Mouse (Mus musculus) G1E (cell line): Measurements from ENCODE around the gene Phf12. TPM values are rescaled to one million over a fixed set of nuclear protein-coding genes. Genes with fewer than 3 reads are reported as not detected.
"Not testable (repeated sequence)": the region's sequence is repeated elsewhere in the genome, so short reads cannot be mapped to it uniquely, and the experiment has no call there.

Experiments used
- ATAC-seq: 2 replicates; pipeline ENCODE4 v1.8.0; 2016; ENCODE audit warnings: mild to moderate bottlenecking; ENCODE audit not compliant: insufficient number of reproducible peaks, poor library complexity, low FRiP score, severe bottlenecking; ENCODE audit errors: extremely low read depth
- DNase-seq: peaks from one replicate; pipeline ENCODE4 v3.0.0; 2012; ENCODE audit warnings: low spot score
- H3K27me3 ChIP-seq: 2 replicates; pipeline ENCODE4 v1.6.1; 2012; ENCODE audit warnings: mild to moderate bottlenecking, low read length, inconsistent platforms; ENCODE audit not compliant: insufficient read depth
- H3K36me3 ChIP-seq: replicated peaks from 2 replicates; pipeline ENCODE3; 2012; ENCODE audit warnings: mild to moderate bottlenecking, inconsistent platforms
- H3K4me1 ChIP-seq: 2 replicates; pipeline ENCODE4 v1.6.1; 2012; ENCODE audit warnings: low read depth, low read length, inconsistent platforms, mixed read lengths; ENCODE audit not compliant: insufficient read depth
- H3K4me3 ChIP-seq: 2 replicates; pipeline ENCODE4 v1.5.1; 2012; ENCODE audit warnings: low read depth, mild to moderate bottlenecking, inconsistent platforms, low read length, moderate library complexity, mixed read lengths
- H3K9me3 ChIP-seq: replicated peaks from 2 replicates; pipeline ENCODE4 v1.6.1; 2012; ENCODE audit warnings: inconsistent platforms
- CTCF ChIP-seq: IDR thresholded peaks from 2 replicates; pipeline ENCODE4 v1.5.1; 2012; ENCODE audit warnings: low read depth, low read length, inconsistent platforms, mixed read lengths
- GATA1 ChIP-seq: IDR thresholded peaks from 2 replicates; pipeline ENCODE4 v1.6.1; 2012; ENCODE audit warnings: borderline replicate concordance, low read length, inconsistent platforms, mixed read lengths
- GATA2 ChIP-seq: IDR thresholded peaks from 2 replicates; pipeline ENCODE4 v1.6.1; 2012; ENCODE audit warnings: low read depth, low read length, inconsistent platforms, borderline replicate concordance
- POLR2AphosphoS5 ChIP-seq: IDR thresholded peaks from 2 replicates; pipeline ENCODE4 v1.6.1; 2012; ENCODE audit warnings: low read depth, low read length, inconsistent platforms; ENCODE audit not compliant: insufficient replicate concordance
- TAL1 ChIP-seq: conservative IDR thresholded peaks from 2 replicates; pipeline ENCODE4 v1.6.1; 2012; ENCODE audit warnings: low read depth, low read length, inconsistent platforms, mixed read lengths
- polyA plus RNA-seq: library from polyadenylated mRNA; stranded (reverse); fragments of >175 nt; gene quantifications from 2 replicates; pipeline ENCODE4 v1.2.3, GENCODE M21; 2012
- total RNA-seq, 2 experiments: library from RNA; stranded (forward) in 1 of 2; stranded (reverse) in 1 of 2; fragments of 200-1000 nt in 1 of 2; fragments of >200 nt in 1 of 2; fragmentation: Nextera tagmentation in 1 of 2; gene quantifications; 2 replicates each; pipeline ENCODE4 v1.2.3; 2014 to 2017

Phf12 gene
- total and polyA plus RNA-seq, 3 experiments: 23.0 to 215 (median 157) TPM

GRCm38 (mm10) chr11:78033931-78034617 lies 51.5 kb downstream of the Phf12 start:
- peaks cover 54% of the 10 kb centered on the region for H3K36me3 ChIP-seq
- TF ChIP-seq TAL1 (no peak), POLR2AphosphoS5 (no peak), GATA1 (no peak), CTCF (no peak), GATA2 (no peak)
- H3K9me3 ChIP-seq: no peaks in the 10 kb centered on the region
- peaks cover 73% of the 10 kb centered on the region for H3K4me1 ChIP-seq
- DNase-seq (no peak), ATAC-seq (no peak)
- no peak overlapping the region; the same call in 1 of the 2 replicates for H3K4me3 ChIP-seq
- H3K27me3 ChIP-seq: no peaks in the 10 kb centered on the region

- H3K4me3 ChIP-seq: no peak overlapping the region
- no peaks in the 10 kb centered on the region for H3K27me3 ChIP-seq
- ATAC-seq (no peak), DNase-seq (no peak)
- peaks cover 53% of the 10 kb centered on the region for H3K4me1 ChIP-seq
- H3K36me3 ChIP-seq: peaks cover 47% of the 10 kb centered on the region
- TF ChIP-seq GATA2 (no peak), GATA1 (no peak), TAL1 (no peak), CTCF (no peak), POLR2AphosphoS5 (no peak)
- H3K9me3 ChIP-seq: no peaks in the 10 kb centered on the region
These were observed 54.2 kb downstream of the Phf12 start for GRCm38 (mm10) chr11:78036791-78037190.

GRCm38 (mm10) chr11:78037831-78038752 lies 55.5 kb downstream of the Phf12 start, which contains the start of gene Flot2:
Flot2 (plus strand) TSS chr11:78037931.
- Histone ChIP-seq H3K27me3 (no peaks in the 10 kb centered on the region), H3K9me3 (no peaks in the 10 kb centered on the region), H3K4me3 (peak within 1 kb of the TSS; percentile 81), H3K36me3 (peaks cover 47% of the 10 kb centered on the region), H3K4me1 (peaks cover 40% of the 10 kb centered on the region)
- DNase-seq: peak; percentile 74
- TF ChIP-seq TAL1 (no peak), GATA2 (no peak), POLR2AphosphoS5 (no peak), GATA1 (no peak), CTCF (no peak)
- no peak; the same call in 1 of the 2 replicates for ATAC-seq

- ATAC-seq: no peak
- H3K36me3 ChIP-seq: peaks cover 30% of the 10 kb centered on the region
- H3K27me3 ChIP-seq: no peaks in the 10 kb centered on the region
- H3K4me3 ChIP-seq: no peak overlapping the region
- no peak for DNase-seq
- peaks cover 24% of the 10 kb centered on the region for H3K4me1 ChIP-seq
- TF ChIP-seq TAL1: no peak
- TF ChIP-seq GATA1: no peak
- no peak for TF ChIP-seq GATA2
- no peak for TF ChIP-seq CTCF
- TF ChIP-seq POLR2AphosphoS5: no peak
- no peaks in the 10 kb centered on the region for H3K9me3 ChIP-seq
These were observed 58.3 kb downstream of the Phf12 start for GRCm38 (mm10) chr11:78040878-78041277.

- not testable (repeated sequence) for DNase-seq, H3K27me3 ChIP-seq, ATAC-seq, H3K4me3 ChIP-seq, H3K9me3 ChIP-seq
- Histone ChIP-seq H3K36me3 (peaks cover 16% of the 10 kb centered on the region), H3K4me1 (peaks cover 14% of the 10 kb centered on the region)
These were observed 59.8 kb downstream of the Phf12 start for GRCm38 (mm10) chr11:78042290-78042870.

- H3K4me3 ChIP-seq: no peak overlapping the region
- H3K4me1 ChIP-seq: no peaks in the 10 kb centered on the region
- H3K27me3 ChIP-seq: no peaks in the 10 kb centered on the region
- no peak for TF ChIP-seq GATA1
- TF ChIP-seq TAL1: no peak
- no peak for TF ChIP-seq POLR2AphosphoS5
- TF ChIP-seq CTCF: no peak
- TF ChIP-seq GATA2: no peak
- no peak for DNase-seq
- H3K36me3 ChIP-seq: peaks cover 12% of the 10 kb centered on the region
- no peak for ATAC-seq
- no peaks in the 10 kb centered on the region for H3K9me3 ChIP-seq
These were observed 62.3 kb downstream of the Phf12 start for GRCm38 (mm10) chr11:78044758-78045251.

GRCm38 (mm10) chr11:78048637-78049036 lies 66.1 kb downstream of the Phf12 start:
- H3K4me3 ChIP-seq, DNase-seq, ATAC-seq, H3K9me3 ChIP-seq, H3K27me3 ChIP-seq, H3K4me1 ChIP-seq: not testable (repeated sequence)
- H3K36me3 ChIP-seq: peaks cover 16% of the 10 kb centered on the region
